Mouse (Mus musculus): ENCODE results near the gene Ndufs1. TPM values are rescaled to one million over a fixed set of nuclear protein-coding genes. Genes with fewer than 3 reads are reported as not detected.

The Ndufs1 gene
- polyA plus RNA-seq (2012; rRNA removed): 36.2 and 51.5 TPM in 2 replicates

- WGBS: under 1% methylated on average over 72 of the region's 72 CpGs
- peak; percentile 51; the same call in 1 of the 2 replicates for TF ChIP-seq POLR2A (IDR thresholded peaks at IDR 0.05; ENCODE audit: control insufficient read depth, extremely low read depth, insufficient read depth, low read length, poor library complexity)
- TF ChIP-seq CTCF (IDR thresholded peaks at IDR 0.05; ENCODE audit: borderline replicate concordance, control insufficient read depth, extremely low read depth, insufficient read depth, low read length, poor library complexity): peak; percentile 41; the same call in 1 of the 2 replicates
- Histone ChIP-seq H3K4me1 (replicated peaks; ENCODE audit: control insufficient read depth, insufficient read depth, low read length) (peaks cover 9% of the 10 kb centered on the region), H3K27ac (ENCODE audit: control insufficient read depth, insufficient read depth, low read length) (peak within 1 kb of the TSS; percentile 51), H3K4me3 (ENCODE audit: control insufficient read depth, insufficient read depth, low read length) (peak within 1 kb of the TSS; percentile 83), H3K27me3 (ENCODE audit: control insufficient read depth, insufficient read depth, low read length) (no peaks in the 10 kb centered on the region), H3K36me3 (ENCODE audit: control insufficient read depth, insufficient read depth, low read length) (peaks cover 14% of the 10 kb centered on the region)
- DNase-seq: peak; percentile 99
Observed at GRCm38 (mm10) chr1:63176604-63177421, at the start of gene Ndufs1, which contains the start of gene Eef1b2. Gene Ndufs1, minus strand, starts transcription at chr1:63176833. Gene Eef1b2, plus strand, starts transcription at chr1:63176825.

DNA sequence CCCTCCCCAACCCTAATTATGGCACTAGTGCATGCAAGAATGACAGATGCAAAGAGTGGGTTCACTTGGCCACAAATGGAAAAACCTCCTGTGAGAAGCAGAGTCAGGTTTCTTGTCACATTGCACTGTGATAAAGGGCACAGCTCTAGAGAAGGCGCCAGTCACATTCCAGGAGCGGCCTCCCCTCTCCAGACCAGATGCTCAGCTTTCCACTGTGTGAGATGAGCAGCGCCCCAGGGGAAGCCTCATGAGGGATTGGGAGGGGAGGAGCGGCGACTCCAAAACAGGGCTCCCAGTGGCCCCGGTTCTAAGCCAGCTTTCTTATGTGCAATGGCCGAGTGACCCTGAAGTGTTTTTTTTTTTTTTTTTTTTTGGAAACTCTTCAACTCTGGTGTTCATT lies 49.3 kb upstream of the Ndufs1 start:
- no peak for DNase-seq
- 52% methylated on average over 7 of the region's 7 CpGs for WGBS
- no peaks in the 10 kb centered on the region for H3K36me3 ChIP-seq (ENCODE audit: control insufficient read depth, insufficient read depth, low read length)
- no peak overlapping the region for H3K27ac ChIP-seq (ENCODE audit: control insufficient read depth, insufficient read depth, low read length)
- H3K4me1 ChIP-seq (replicated peaks; ENCODE audit: control insufficient read depth, insufficient read depth, low read length): no peaks in the 10 kb centered on the region
- H3K27me3 ChIP-seq (ENCODE audit: control insufficient read depth, insufficient read depth, low read length): no peaks in the 10 kb centered on the region
- no peak for TF ChIP-seq CTCF (IDR thresholded peaks at IDR 0.05; ENCODE audit: borderline replicate concordance, control insufficient read depth, extremely low read depth, insufficient read depth, low read length, poor library complexity)
- H3K4me3 ChIP-seq (ENCODE audit: control insufficient read depth, insufficient read depth, low read length): no peak overlapping the region

- WGBS: 82% methylated on average over 4 of the region's 4 CpGs
- H3K36me3 ChIP-seq (ENCODE audit: control insufficient read depth, insufficient read depth, low read length): no peaks in the 10 kb centered on the region
- no peak overlapping the region for H3K27ac ChIP-seq (ENCODE audit: control insufficient read depth, insufficient read depth, low read length)
- no peak for DNase-seq
- no peaks in the 10 kb centered on the region for H3K4me1 ChIP-seq (replicated peaks; ENCODE audit: control insufficient read depth, insufficient read depth, low read length)
- no peak overlapping the region for H3K4me3 ChIP-seq (ENCODE audit: control insufficient read depth, insufficient read depth, low read length)
- TF ChIP-seq CTCF (IDR thresholded peaks at IDR 0.05; ENCODE audit: borderline replicate concordance, control insufficient read depth, extremely low read depth, insufficient read depth, low read length, poor library complexity): no peak
- H3K27me3 ChIP-seq (ENCODE audit: control insufficient read depth, insufficient read depth, low read length): no peaks in the 10 kb centered on the region
Observed at GRCm38 (mm10) chr1:63225009-63225408, 48.4 kb upstream of the Ndufs1 start.

- no peak for TF ChIP-seq POLR2A (IDR thresholded peaks at IDR 0.05; ENCODE audit: control insufficient read depth, extremely low read depth, insufficient read depth, low read length, poor library complexity)
- no peak for TF ChIP-seq CTCF (IDR thresholded peaks at IDR 0.05; ENCODE audit: borderline replicate concordance, control insufficient read depth, extremely low read depth, insufficient read depth, low read length, poor library complexity)
Observed at GRCm38 (mm10) chr1:63219277-63219676, 42.6 kb upstream of the Ndufs1 start.

DNA sequence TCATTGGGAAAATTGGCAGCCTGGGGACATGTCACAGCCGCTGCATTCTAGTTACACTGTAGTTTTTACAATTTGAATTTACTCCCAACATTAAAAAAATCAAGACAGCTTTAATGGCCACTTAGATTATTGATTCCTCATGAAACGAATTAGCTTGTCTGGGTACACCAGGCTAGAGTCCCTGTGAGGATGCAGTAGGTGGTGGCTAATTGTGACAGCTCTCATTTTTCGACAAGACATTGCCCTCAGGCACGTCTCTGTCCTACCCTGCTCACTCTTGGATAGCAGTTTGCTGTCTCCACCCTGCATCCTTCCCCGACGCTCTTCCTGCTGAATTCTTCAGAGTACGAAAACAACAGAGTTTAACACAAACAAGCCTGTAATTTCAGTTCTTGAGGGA lies 38.0 kb upstream of the Ndufs1 start:
- WGBS: 63% methylated on average over 7 of the region's 7 CpGs
- Histone ChIP-seq H3K27me3 (ENCODE audit: control insufficient read depth, insufficient read depth, low read length) (no peaks in the 10 kb centered on the region), H3K27ac (ENCODE audit: control insufficient read depth, insufficient read depth, low read length) (no peak overlapping the region), H3K4me1 (replicated peaks; ENCODE audit: control insufficient read depth, insufficient read depth, low read length) (no peaks in the 10 kb centered on the region), H3K36me3 (ENCODE audit: control insufficient read depth, insufficient read depth, low read length) (no peaks in the 10 kb centered on the region), H3K4me3 (ENCODE audit: control insufficient read depth, insufficient read depth, low read length) (no peak overlapping the region)
- no peak for DNase-seq
- TF ChIP-seq CTCF (IDR thresholded peaks at IDR 0.05; ENCODE audit: borderline replicate concordance, control insufficient read depth, extremely low read depth, insufficient read depth, low read length, poor library complexity): no peak
- no peak for TF ChIP-seq POLR2A (IDR thresholded peaks at IDR 0.05; ENCODE audit: control insufficient read depth, extremely low read depth, insufficient read depth, low read length, poor library complexity)

More at GRCm38 (mm10) chr1:63219277-63219676, 42.6 kb upstream of the Ndufs1 start:
- 92% methylated on average over 4 of the region's 4 CpGs for WGBS
- Histone ChIP-seq H3K27me3 (ENCODE audit: control insufficient read depth, insufficient read depth, low read length) (no peaks in the 10 kb centered on the region), H3K4me3 (ENCODE audit: control insufficient read depth, insufficient read depth, low read length) (no peak overlapping the region), H3K4me1 (replicated peaks; ENCODE audit: control insufficient read depth, insufficient read depth, low read length) (no peaks in the 10 kb centered on the region), H3K27ac (ENCODE audit: control insufficient read depth, insufficient read depth, low read length) (no peak overlapping the region), H3K36me3 (ENCODE audit: control insufficient read depth, insufficient read depth, low read length) (no peaks in the 10 kb centered on the region)
- DNase-seq: no peak

DNA sequence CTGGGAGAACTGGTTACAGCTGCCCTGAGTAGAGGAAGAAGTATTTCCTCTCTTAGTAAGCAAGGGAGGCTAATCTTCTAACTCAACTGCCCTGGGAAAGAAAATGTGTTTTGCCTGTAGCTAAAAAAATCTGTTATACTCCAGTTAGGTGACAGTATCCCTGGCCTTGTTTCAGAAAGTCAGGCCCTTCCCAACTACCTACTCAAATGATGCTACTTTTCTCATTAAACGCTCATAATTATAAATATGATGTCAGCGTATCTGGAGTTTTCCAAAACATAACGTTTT lies 37.6 kb upstream of the Ndufs1 start, which contains the start of gene Gpr1:
Gpr1 (minus strand) TSS at position 273 of the 288 bp plus-strand sequence.
- no peaks in the 10 kb centered on the region for H3K36me3 ChIP-seq (ENCODE audit: control insufficient read depth, insufficient read depth, low read length)
- no peaks in the 10 kb centered on the region for H3K4me1 ChIP-seq (replicated peaks; ENCODE audit: control insufficient read depth, insufficient read depth, low read length)
- no peak for DNase-seq
- H3K4me3 ChIP-seq (ENCODE audit: control insufficient read depth, insufficient read depth, low read length): no peak within 1 kb of the TSS
- 55% methylated on average over 3 of the region's 3 CpGs for WGBS
- no peaks in the 10 kb centered on the region for H3K27me3 ChIP-seq (ENCODE audit: control insufficient read depth, insufficient read depth, low read length)
- H3K27ac ChIP-seq (ENCODE audit: control insufficient read depth, insufficient read depth, low read length): no peak within 1 kb of the TSS
- TF ChIP-seq POLR2A (IDR thresholded peaks at IDR 0.05; ENCODE audit: control insufficient read depth, extremely low read depth, insufficient read depth, low read length, poor library complexity): no peak
- no peak for TF ChIP-seq CTCF (IDR thresholded peaks at IDR 0.05; ENCODE audit: borderline replicate concordance, control insufficient read depth, extremely low read depth, insufficient read depth, low read length, poor library complexity)

All from thymus, adult 2 months (tissue).